Mouse (Mus musculus): ENCODE results near the gene Kcnn1.

DNA sequence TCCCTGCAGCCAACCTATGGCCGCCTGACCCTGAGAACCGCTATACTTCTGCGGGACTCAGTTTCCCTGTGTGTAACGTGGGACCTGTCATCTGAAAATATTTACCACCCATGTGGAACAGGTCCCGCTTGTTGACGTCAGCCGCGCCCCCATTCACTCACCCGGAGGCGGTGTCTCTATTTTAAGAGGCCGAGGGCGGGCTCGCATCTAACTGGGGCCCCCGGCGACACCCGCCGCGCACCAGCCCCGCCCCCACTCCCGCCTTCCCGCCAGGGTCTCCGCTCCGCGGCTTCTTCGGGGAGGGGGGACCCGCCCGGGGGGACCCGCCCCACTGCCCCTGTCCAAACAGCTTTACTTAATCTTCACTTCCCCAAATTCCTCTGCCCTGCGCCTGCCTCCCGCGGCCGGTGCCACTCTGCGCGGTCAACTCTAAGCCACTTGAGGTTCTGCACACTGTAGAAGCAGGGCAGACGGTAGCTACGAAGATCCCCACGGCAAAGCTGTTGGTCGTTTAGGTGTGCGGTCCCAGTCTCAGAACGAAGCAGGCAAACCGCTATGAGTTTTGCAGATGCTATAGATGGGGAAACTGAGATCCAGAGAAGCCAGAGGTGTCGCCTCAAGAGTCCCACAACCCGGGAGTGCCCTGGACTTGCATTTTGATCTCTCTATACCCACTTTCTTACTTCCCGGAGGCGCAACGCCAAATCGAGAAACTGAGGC lies 59.1 kb downstream of the Kcnn1 start:
- no peak for TF ChIP-seq POLR2A (IDR thresholded peaks at IDR 0.05; ENCODE audit: borderline replicate concordance, insufficient read depth, low read length)
- TF ChIP-seq CTCF (IDR thresholded peaks at IDR 0.05; ENCODE audit: borderline replicate concordance, insufficient read depth, low read depth, low read length) = no peak

All from cerebellum, adult 2 months (tissue).